Mouse (Mus musculus) naive thymus-derived CD4-positive, alpha-beta T cell, adult 2 months (primary cell): ENCODE results near the gene Galnt10.
"Not testable (repeated sequence)": the region's sequence is repeated elsewhere in the genome, so short reads cannot be mapped to it uniquely, and the experiment has no call there.

Experiments used
- DNase-seq: peaks from one replicate; pipeline ENCODE4 v3.0.0-alpha.2; 2011; ENCODE audit warnings: low read depth

Galnt10 gene

GRCm38 (mm10) chr11:57790866-57791535, 145.8 kb downstream of the Galnt10 start:
- DNase-seq: peak; percentile 44

GRCm38 (mm10) chr11:57795086-57795485, 149.8 kb downstream of the Galnt10 start:
- DNase-seq: no peak

- no peak for DNase-seq
These were observed 152.6 kb downstream of the Galnt10 start for GRCm38 (mm10) chr11:57797828-57798227.

- no peak for DNase-seq
These were observed 154.2 kb downstream of the Galnt10 start for GRCm38 (mm10) chr11:57799456-57799855.

GRCm38 (mm10) chr11:57800266-57800951, 155.2 kb downstream of the Galnt10 start:
- peak; percentile 54 for DNase-seq

- DNase-seq: peak; percentile 96
These were observed 155.9 kb downstream of the Galnt10 start, which contains the start of gene Sap30l for GRCm38 (mm10) chr11:57800971-57801765. Gene Sap30l, plus strand, starts transcription at chr11:57801637.

- DNase-seq: peak; percentile 52
These were observed 156.7 kb downstream of the Galnt10 start for GRCm38 (mm10) chr11:57801766-57802510.

- DNase-seq: peak; percentile 49
These were observed 157.2 kb downstream of the Galnt10 start for GRCm38 (mm10) chr11:57802511-57802870.

- no peak for DNase-seq
These were observed 159.8 kb downstream of the Galnt10 start for GRCm38 (mm10) chr11:57805047-57805446.

GRCm38 (mm10) chr11:57809017-57809731, 163.9 kb downstream of the Galnt10 start:
- DNase-seq: no peak

- DNase-seq: no peak
These were observed 164.5 kb downstream of the Galnt10 start for GRCm38 (mm10) chr11:57809732-57810098.

GRCm38 (mm10) chr11:57811006-57811405, 165.8 kb downstream of the Galnt10 start:
- no peak for DNase-seq

GRCm38 (mm10) chr11:57812212-57812611, 167.0 kb downstream of the Galnt10 start:
- DNase-seq: no peak

GRCm38 (mm10) chr11:57813641-57814040, 168.4 kb downstream of the Galnt10 start:
- no peak for DNase-seq

- no peak for DNase-seq
These were observed 172.9 kb downstream of the Galnt10 start for GRCm38 (mm10) chr11:57818189-57818588.

- peak; percentile 77 for DNase-seq
These were observed 174.8 kb downstream of the Galnt10 start for GRCm38 (mm10) chr11:57819999-57820581.

- not testable (repeated sequence) for DNase-seq
These were observed 177.9 kb downstream of the Galnt10 start for GRCm38 (mm10) chr11:57823159-57823558.

- no peak for DNase-seq
These were observed 178.5 kb downstream of the Galnt10 start for GRCm38 (mm10) chr11:57823714-57824113.

GRCm38 (mm10) chr11:57825234-57825633, 180.0 kb downstream of the Galnt10 start:
- DNase-seq: peak; percentile 28

GRCm38 (mm10) chr11:57827048-57827914, 182.0 kb downstream of the Galnt10 start:
- DNase-seq: peak; percentile 31
